ENCODE assay signal across 15 mouse cellular contexts in genomic region chr3:79656682-79657081, GRCm38 (mm10).
"Had no signal": no experiment of that assay in that cellular context is flagged by ENCODE, and none has a peak within 500 bp of the region (broad histone marks: within the 10 kb centered on the region; RNA-seq: fewer than 3 reads in every experiment).

No protein-coding gene starts in this region.

- H3K36me3 ChIP-seq: limb, embryonic 13.5 days; lung, embryonic 15.5 days; midbrain, embryonic 10.5 days; neural tube, embryonic 15.5 days had no signal

- H3K27ac ChIP-seq: layer of hippocampus, adult 2 months; limb, embryonic 13.5 days; liver, embryonic 14.5 days; lung, embryonic 15.5 days; midbrain, embryonic 10.5 days; neural tube, embryonic 15.5 days had no signal

- DNase-seq: kidney, postnatal 4 days; left cerebral cortex, postnatal 4 days; midbrain, embryonic 14.5 days; right cerebral cortex, postnatal 4 days; spleen, adult 18-20 months; thymus, adult 18-20 months; thymus, postnatal 14 days had no signal

- H3K27me3 ChIP-seq: limb, embryonic 13.5 days; lung, embryonic 15.5 days; neural tube, embryonic 15.5 days had no signal

- H3K4me3 ChIP-seq: layer of hippocampus, adult 2 months; limb, embryonic 13.5 days; lung, embryonic 15.5 days; midbrain, embryonic 10.5 days; myocyte; neural tube, embryonic 15.5 days had no signal

- ATAC-seq: intestine, postnatal 0 days had no signal

- H3K4me1 ChIP-seq: limb, embryonic 13.5 days; lung, embryonic 15.5 days; midbrain, embryonic 10.5 days; neural tube, embryonic 15.5 days had no signal
